Mouse (Mus musculus) urinary bladder, postnatal 14 days (tissue): ENCODE measurements at regions not wholly inside any gene's neighbourhood (a gene's known extent, or its start where the extent isn't known, plus 50 kb on each side); places are given as distances from the start of the nearest gene placed in this dataset.

Experiments
- DNase-seq: peaks from one replicate; pipeline ENCODE4 v3.0.0; 2021; ENCODE audit warnings: low spot score

GRCm38 (mm10) chr11:19595107-19595506 lies 329.1 kb upstream of the Spred2 start:
- DNase-seq: no peak

DNA sequence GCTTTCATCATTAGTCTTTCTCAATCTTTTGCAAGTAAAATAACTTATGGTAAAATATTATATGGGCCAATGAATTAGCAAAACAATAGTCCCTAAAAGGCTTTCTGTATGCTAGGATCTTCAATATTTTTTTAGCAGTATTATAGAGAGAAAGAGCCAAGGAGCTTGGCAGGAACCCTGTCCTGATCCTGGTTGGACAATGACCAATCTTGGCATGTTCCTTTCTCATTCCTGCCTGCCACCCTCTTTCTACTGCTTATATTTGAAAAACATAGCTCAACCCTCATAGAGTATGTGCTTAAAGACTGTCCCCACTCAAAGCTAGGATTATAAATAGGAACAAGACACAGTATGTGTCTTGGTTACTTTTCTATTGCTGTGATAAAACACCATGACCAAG lies 327.8 kb upstream of the Spred2 start:
- DNase-seq: no peak

- DNase-seq: no peak
These were observed 324.7 kb upstream of the Spred2 start for GRCm38 (mm10) chr11:19599433-19599832.

DNA sequence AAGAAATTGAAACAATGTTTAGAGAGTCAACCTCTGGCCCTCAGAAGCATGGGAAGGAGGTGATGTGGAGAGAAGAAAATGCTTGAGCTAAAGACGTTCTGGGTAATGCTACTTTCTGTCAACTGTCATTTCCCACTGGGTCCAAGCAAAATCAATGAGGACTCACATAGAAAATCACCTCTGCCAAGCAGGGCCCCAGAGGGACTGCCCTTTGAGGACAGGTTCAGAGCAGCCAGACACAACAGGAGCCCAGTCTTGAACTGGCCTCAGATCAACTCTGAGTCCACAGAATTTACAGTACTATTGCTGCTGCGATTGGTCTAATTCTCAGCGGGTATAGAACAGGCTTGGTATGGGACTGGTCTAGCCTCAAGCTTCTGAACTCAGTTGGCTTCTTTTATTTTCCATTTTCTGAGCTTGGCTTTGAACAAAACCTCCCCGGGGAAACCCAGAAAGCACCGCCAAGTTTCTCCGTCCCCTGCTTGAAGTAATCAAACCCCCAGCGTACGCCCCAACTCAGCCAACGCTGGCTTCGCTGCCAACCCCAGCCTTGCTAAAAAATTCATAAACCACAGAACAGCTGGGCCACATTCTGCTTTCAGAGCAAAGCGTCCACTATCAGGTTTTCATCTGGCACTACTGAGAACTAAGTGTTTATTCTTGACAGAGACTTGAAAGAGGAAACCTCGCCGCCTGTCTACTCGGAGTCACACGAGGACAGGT lies 322.8 kb upstream of the Spred2 start:
- peak; percentile 41 for DNase-seq

DNA sequence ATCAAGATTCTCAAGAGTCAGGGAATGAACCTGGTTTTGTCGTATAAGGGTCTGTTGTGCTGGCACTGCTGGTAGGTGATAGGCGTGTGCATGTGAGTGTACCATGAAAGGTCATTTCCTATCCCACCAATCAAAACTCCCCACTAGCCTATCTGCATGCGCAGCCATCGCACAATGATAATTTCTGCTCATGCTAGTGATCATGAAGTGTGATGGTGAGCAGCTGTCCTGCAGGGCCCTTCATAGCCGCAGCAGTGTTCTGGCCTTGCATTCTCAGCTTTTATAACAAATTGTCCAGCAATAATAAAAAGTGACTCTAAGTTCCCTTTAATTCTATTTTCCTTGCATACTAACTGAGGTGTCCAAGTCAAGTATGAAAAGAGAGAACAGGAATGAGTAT lies 321.7 kb upstream of the Spred2 start:
- no peak for DNase-seq

DNA sequence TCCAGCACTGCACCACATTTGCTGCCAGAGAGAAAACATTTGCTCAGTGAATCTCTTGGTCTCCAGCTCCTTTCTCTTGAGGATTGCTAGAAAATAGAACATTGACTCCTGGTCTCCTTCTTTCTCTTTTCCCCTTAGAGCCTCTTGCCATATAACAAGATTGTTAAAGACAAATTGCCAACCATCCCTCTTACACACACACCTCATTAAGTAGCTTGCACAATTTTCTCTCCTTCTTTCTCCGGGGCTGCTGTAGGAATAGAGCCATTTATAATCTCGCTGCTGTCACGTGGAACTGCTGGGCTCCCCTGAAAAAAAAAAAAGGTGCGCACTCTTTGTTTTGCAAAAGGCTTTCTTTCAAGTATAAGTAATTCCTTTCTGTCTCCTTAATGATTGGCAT lies 318.6 kb upstream of the Spred2 start:
- DNase-seq: no peak

GRCm38 (mm10) chr11:19606943-19607342 lies 317.2 kb upstream of the Spred2 start:
- no peak for DNase-seq

- DNase-seq: no peak
These were observed 316.2 kb upstream of the Spred2 start for GRCm38 (mm10) chr11:19607941-19608340.

DNA sequence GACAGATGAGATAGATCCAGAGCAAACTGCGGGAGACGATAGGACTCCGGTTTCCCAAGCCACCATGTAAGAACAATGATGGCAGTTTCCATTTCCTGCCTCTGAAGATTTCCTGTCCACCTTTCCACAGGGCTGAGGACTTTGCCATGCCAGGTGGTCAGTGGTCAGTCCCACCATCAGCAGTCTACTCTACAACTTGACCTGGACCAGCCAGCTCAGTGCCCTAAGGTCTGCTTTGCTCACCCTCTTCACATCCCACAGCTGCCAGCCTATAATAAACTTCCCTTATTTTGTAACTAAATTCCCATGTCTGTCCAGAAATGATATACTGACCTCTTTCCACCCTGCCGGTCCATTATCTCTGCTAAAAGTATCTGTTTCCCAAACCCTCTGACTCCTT lies 315.7 kb upstream of the Spred2 start:
- no peak for DNase-seq

- no peak for DNase-seq
These were observed 313.6 kb upstream of the Spred2 start for GRCm38 (mm10) chr11:19610559-19610958.

GRCm38 (mm10) chr11:19611217-19611616 lies 313.0 kb upstream of the Spred2 start:
- no peak for DNase-seq

DNA sequence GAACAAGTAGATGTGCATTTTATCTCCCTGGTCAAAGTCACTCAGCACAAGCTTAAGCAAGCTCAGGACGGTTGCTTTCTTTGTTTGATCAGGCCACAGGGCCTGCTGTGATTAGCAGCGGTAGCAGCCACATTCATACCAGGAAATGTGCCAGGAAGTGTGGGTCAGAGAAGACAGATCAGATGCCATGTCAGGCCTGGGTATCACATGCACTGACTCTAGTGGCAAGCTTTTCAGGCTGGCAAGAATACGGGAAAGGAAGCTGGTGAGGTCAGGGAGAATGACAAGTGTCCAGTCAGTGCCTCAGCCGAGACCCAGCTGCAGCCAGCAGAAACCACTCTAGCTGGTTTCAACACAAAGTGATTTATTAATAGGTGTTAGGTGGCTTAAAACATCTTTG lies 307.7 kb upstream of the Spred2 start:
- DNase-seq: no peak

- DNase-seq: no peak
These were observed 304.7 kb upstream of the Spred2 start for GRCm38 (mm10) chr11:19619494-19619893.

DNA sequence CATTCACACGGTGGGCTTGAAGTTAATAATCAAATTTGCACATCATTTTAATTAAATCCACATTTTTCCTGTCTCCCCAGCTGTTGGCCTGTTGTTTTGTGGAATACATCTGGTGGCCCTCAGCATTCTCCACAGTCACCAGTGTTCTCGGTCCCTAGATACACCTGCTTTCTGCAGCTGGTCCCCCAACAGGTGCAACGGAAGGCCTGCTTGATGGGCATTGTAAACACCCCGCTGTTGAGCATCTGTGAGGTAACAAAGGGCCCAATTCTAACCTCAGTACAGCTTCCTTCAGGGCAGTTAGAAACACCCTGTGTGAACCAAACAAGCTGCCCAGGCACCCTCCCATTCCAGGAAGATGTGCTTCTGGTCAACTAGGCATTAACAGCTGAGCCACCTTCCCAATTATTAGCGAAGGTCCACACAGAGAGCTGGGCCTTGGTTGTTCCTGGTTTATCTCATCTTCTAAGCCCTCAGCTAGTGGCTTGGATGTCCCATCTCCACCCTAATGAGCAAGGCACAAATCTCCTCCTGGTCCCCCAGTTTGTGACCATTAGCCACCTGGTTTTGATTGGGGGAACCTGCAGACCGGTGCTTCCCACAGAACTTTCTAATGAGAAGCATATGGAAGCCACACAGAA lies 293.0 kb upstream of the Spred2 start:
- DNase-seq: no peak

DNA sequence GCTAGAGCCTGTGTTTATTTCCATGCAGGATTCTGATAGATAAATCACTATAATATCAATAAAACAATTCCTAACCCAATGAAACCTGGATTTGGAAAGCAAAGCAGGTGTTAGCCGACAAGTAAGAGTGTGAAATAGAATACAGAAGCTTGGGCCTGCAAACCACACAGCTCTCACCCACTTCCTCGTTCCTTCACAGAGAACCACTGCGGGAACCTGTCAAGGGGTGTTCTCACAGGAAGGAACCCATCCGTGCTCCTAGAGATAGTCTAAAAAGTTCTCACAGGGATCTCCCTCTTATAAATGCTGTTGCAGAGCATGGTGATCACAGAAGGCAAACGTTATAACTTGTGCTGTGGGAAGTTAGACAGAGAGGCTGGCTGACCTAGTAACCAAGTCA lies 291.7 kb upstream of the Spred2 start:
- no peak for DNase-seq

DNA sequence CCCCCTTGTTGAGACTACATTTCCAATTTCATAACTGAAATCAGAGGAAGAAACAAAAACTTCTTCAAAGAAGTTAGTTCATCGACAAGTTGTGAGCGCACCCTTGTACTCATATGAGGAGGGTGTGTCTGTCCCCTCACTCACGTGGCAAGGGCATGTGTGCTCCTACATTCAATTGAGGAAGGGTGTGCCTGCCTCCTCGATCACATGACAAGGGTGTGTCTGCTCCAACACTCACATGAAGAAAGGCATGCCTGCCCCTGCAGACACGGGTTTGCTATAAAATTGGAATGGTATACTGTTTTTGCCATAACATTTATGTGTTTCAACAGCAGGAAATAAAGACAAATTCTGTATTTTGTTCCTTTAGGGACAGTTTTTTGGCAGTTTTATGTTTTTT lies 290.6 kb upstream of the Spred2 start:
- DNase-seq: no peak

DNA sequence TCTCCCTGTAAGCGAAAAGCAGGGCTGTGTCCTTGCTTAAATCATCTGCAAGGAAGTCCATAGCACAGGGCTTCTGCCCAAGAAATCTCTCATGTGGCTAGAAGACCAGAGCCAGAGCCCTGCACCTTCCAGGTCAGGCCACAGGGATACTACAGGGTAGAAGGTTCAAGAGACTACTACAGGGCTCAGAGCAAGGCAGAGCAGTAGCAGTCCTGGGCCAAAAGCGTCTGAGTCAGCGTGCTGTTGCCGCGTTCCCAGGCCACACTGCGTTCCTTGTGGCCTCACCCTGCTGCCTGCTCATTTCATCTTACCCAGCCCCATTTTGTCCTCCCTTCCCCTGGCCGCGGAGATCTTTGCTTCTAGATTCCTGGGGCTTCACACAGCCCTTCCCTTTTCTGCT lies 283.0 kb upstream of the Spred2 start:
- peak; percentile 16 for DNase-seq

GRCm38 (mm10) chr11:19644116-19644795 lies 279.9 kb upstream of the Spred2 start:
- DNase-seq: no peak

DNA sequence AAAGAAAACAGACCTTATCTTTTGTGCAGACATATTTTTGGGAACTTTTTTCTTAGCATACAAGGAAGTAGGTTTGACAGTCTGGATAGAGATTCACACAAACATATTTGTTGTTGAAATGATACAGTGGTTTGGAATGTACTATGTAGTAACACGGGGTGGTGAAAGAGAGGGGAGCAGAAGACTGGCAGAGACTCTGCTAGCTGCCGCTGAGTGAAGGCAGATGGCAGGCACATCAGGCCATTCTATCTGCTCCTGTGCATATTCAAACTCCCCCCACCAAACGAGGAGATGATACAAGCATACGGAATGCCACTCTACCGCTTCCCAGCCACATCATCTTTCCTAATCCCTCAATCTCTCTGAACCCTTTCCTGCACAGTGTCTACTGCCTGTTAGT lies 279.1 kb upstream of the Spred2 start:
- no peak for DNase-seq

- no peak for DNase-seq
These were observed 272.7 kb upstream of the Spred2 start for GRCm38 (mm10) chr11:19651522-19651921.

DNA sequence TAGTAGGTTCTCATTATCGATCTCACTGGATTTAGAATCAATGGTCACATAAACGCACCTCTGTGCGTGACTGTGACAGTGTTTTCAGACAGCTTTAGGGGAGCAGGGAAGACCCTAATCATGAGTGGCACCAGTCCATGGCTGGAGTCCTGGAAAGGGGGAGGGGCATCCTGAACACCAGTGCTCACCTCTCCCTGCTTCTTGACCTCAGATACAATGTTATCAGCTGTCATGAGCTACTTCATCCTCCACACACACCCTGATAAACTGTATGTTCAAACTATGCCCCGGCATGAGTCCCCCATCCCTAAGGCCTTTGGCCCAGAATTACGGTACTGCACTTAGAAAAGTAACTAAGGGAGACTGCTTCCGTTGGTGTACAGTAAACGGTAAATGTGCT lies 272.2 kb upstream of the Spred2 start:
- DNase-seq: no peak

- no peak for DNase-seq
These were observed 264.7 kb upstream of the Spred2 start for GRCm38 (mm10) chr11:19659511-19659910.

DNA sequence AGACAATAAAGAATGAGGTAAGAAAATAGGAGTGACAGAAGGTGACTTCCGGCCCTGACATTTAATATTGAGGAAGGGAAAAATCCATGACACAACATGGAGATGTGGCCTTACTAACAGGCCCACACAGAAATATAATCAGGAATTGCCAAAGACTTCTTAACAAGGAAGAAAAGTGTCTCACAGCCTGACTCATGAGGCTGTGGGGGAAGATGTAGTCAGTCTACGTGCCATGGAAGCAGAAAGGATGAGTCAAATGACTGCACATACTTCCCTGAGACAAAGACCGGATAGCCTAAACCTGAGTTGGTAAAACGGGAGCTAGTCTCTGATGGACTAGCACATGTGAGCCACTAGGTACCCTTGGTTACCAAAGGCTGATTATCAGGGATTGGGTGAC lies 257.4 kb upstream of the Spred2 start:
- DNase-seq: no peak
